Mouse (Mus musculus) adrenal gland, postnatal 25 days (tissue): ENCODE measurements around the gene Ube2ql1. TPM values are rescaled to one million over a fixed set of nuclear protein-coding genes. Genes with fewer than 3 reads are reported as not detected.
A peak's percentile ranks its signal among the peaks of the same experiment; 100 is the strongest.

Source experiments
- DNase-seq: peaks from one replicate; pipeline ENCODE4 v3.0.0; 2021; ENCODE audit warnings: mixed read lengths
- long read RNA-seq: library from polyadenylated mRNA; stranded (forward); transcript quantifications from one replicate; pipeline ENCODE4 v2.0.0, GENCODE M21; 2021
- total RNA-seq: library from RNA; stranded (reverse); gene quantifications from 2 replicates; pipeline ENCODE4 v1.2.3, GENCODE M21; 2021

The Ube2ql1 gene
- total RNA-seq: 2.1 and 6.0 TPM in 2 replicates
- long read RNA-seq, partial matches to known transcripts: 0 of 1 reads
- long read RNA-seq, other reads (novel, unspliced or antisense): 0 of 1 reads

GRCm38 (mm10) chr13:69739759-69740135 is at the start of gene Ube2ql1:
Gene Ube2ql1, minus strand, starts transcription at chr13:69739889.
- peak; percentile 90 for DNase-seq

GRCm38 (mm10) chr13:69788704-69789103 is 49.0 kb upstream of the Ube2ql1 start:
- DNase-seq: no peak

GRCm38 (mm10) chr13:69778221-69778620 is 38.5 kb upstream of the Ube2ql1 start:
- no peak for DNase-seq

GRCm38 (mm10) chr13:69772358-69772757 is 32.7 kb upstream of the Ube2ql1 start:
- DNase-seq: no peak

GRCm38 (mm10) chr13:69770538-69771456 is 31.1 kb upstream of the Ube2ql1 start:
- no peak for DNase-seq

- DNase-seq: no peak
These were observed 28.5 kb upstream of the Ube2ql1 start for GRCm38 (mm10) chr13:69768152-69768551.

- no peak for DNase-seq
These were observed 25.0 kb upstream of the Ube2ql1 start for GRCm38 (mm10) chr13:69764646-69765045.

- peak; percentile 16 for DNase-seq
These were observed 21.7 kb upstream of the Ube2ql1 start for GRCm38 (mm10) chr13:69761393-69761792.

- no peak for DNase-seq
These were observed 19.3 kb upstream of the Ube2ql1 start for GRCm38 (mm10) chr13:69758979-69759378.

- DNase-seq: no peak
These were observed 13.2 kb upstream of the Ube2ql1 start for GRCm38 (mm10) chr13:69752875-69753274.

GRCm38 (mm10) chr13:69751510-69751909 is 11.8 kb upstream of the Ube2ql1 start:
- DNase-seq: no peak

GRCm38 (mm10) chr13:69748756-69749155 is 9.1 kb upstream of the Ube2ql1 start:
- DNase-seq: no peak

- DNase-seq: peak; percentile 58
These were observed 919 bp upstream of the Ube2ql1 start for GRCm38 (mm10) chr13:69740331-69741285.

GRCm38 (mm10) chr13:69739091-69739758 is 464 bp downstream of the Ube2ql1 start:
- DNase-seq: peak; percentile 42

- peak; percentile 31 for DNase-seq
These were observed 1.2 kb downstream of the Ube2ql1 start for GRCm38 (mm10) chr13:69738461-69738971.

- no peak for DNase-seq
These were observed 2.1 kb downstream of the Ube2ql1 start for GRCm38 (mm10) chr13:69737444-69738185.

GRCm38 (mm10) chr13:69732636-69733035 is 7.1 kb downstream of the Ube2ql1 start:
- DNase-seq: no peak

- no peak for DNase-seq
These were observed 14.3 kb downstream of the Ube2ql1 start for GRCm38 (mm10) chr13:69725376-69725775.

- DNase-seq: peak; percentile 28
These were observed 18.5 kb downstream of the Ube2ql1 start for GRCm38 (mm10) chr13:69721141-69721540.

- no peak for DNase-seq
These were observed 21.7 kb downstream of the Ube2ql1 start for GRCm38 (mm10) chr13:69717860-69718598.
